Mouse (Mus musculus): Measurements from ENCODE around the gene Gng2. TPM values are rescaled to one million over a fixed set of nuclear protein-coding genes. Genes with fewer than 3 reads are reported as not detected.

Gene Gng2
- polyA plus RNA-seq, 1 experiment from 2014 or later = 54.8 TPM

GRCm38 (mm10) chr14:19974978-19975493 lies 2.4 kb downstream of the Gng2 start:
- Histone ChIP-seq H3K36me3 (no peaks in the 10 kb centered on the region), H3K4me1 (replicated peaks) (peaks cover 32% of the 10 kb centered on the region), H3K27me3 (no peaks in the 10 kb centered on the region), H3K9me3 (replicated peaks) (no peaks in the 10 kb centered on the region), H3K4me2 (peak overlapping the region; percentile 63), H3K9ac (peak overlapping the region; percentile 34; the same call in 1 of the 2 replicates), H3K4me3 (peak overlapping the region; percentile 36), H3K27ac (peak overlapping the region; percentile 61)
- ATAC-seq (replicated peaks; ENCODE audit: insufficient number of reproducible peaks, insufficient read depth, low FRiP score, low read depth) = no peak
- 25% methylated on average over 11 of the region's 11 CpGs for WGBS

- WGBS = 41% methylated on average over 5 of the region's 5 CpGs
- H3K9me3 ChIP-seq (replicated peaks) = no peaks in the 10 kb centered on the region
- H3K4me3 ChIP-seq = peak overlapping the region; percentile 36
Measured at GRCm38 (mm10) chr14:19974429-19974828, 3.0 kb downstream of the Gng2 start.

GRCm38 (mm10) chr14:19972316-19973029 lies 5.0 kb downstream of the Gng2 start:
- Histone ChIP-seq H3K4me2 (no peak overlapping the region), H3K4me1 (replicated peaks) (peaks cover 37% of the 10 kb centered on the region), H3K27me3 (no peaks in the 10 kb centered on the region), H3K9ac (no peak overlapping the region), H3K27ac (no peak overlapping the region), H3K9me3 (replicated peaks) (no peaks in the 10 kb centered on the region), H3K36me3 (no peaks in the 10 kb centered on the region), H3K4me3 (no peak overlapping the region)
- 85% methylated on average over 13 of the region's 13 CpGs for WGBS
- no peak for ATAC-seq (replicated peaks; ENCODE audit: insufficient number of reproducible peaks, insufficient read depth, low FRiP score, low read depth)

More at GRCm38 (mm10) chr14:19974429-19974828, 3.0 kb downstream of the Gng2 start:
- Histone ChIP-seq H3K36me3 (no peaks in the 10 kb centered on the region), H3K9ac (no peak overlapping the region), H3K4me1 (replicated peaks) (peaks cover 35% of the 10 kb centered on the region), H3K4me2 (peak overlapping the region; percentile 63), H3K27me3 (no peaks in the 10 kb centered on the region), H3K27ac (peak overlapping the region; percentile 61)
- no peak for ATAC-seq (replicated peaks; ENCODE audit: insufficient number of reproducible peaks, insufficient read depth, low FRiP score, low read depth)

- no peak overlapping the region for H3K9ac ChIP-seq
- no peaks in the 10 kb centered on the region for H3K9me3 ChIP-seq (replicated peaks)
- peaks cover 32% of the 10 kb centered on the region for H3K4me1 ChIP-seq (replicated peaks)
- H3K27ac ChIP-seq = no peak overlapping the region
- no peak for ATAC-seq (replicated peaks; ENCODE audit: insufficient number of reproducible peaks, insufficient read depth, low FRiP score, low read depth)
- no peak overlapping the region for H3K4me3 ChIP-seq
- 55% methylated on average over 3 of the region's 3 CpGs for WGBS
- H3K4me2 ChIP-seq = no peak overlapping the region
- no peaks in the 10 kb centered on the region for H3K36me3 ChIP-seq
- H3K27me3 ChIP-seq = no peaks in the 10 kb centered on the region
Measured at GRCm38 (mm10) chr14:19970845-19971244, 6.6 kb downstream of the Gng2 start.

GRCm38 (mm10) chr14:19970106-19970785 lies 7.2 kb downstream of the Gng2 start:
- no peaks in the 10 kb centered on the region for H3K27me3 ChIP-seq
- no peak overlapping the region for H3K27ac ChIP-seq
- no peak overlapping the region for H3K9ac ChIP-seq
- WGBS = 68% methylated on average over 6 of the region's 6 CpGs
- H3K4me1 ChIP-seq (replicated peaks) = peaks cover 29% of the 10 kb centered on the region
- ATAC-seq (replicated peaks; ENCODE audit: insufficient number of reproducible peaks, insufficient read depth, low FRiP score, low read depth) = no peak
- H3K4me3 ChIP-seq = no peak overlapping the region
- no peaks in the 10 kb centered on the region for H3K36me3 ChIP-seq
- H3K4me2 ChIP-seq = no peak overlapping the region
- no peaks in the 10 kb centered on the region for H3K9me3 ChIP-seq (replicated peaks)

- Histone ChIP-seq H3K4me3 (no peak overlapping the region), H3K4me1 (replicated peaks) (peaks cover 23% of the 10 kb centered on the region), H3K9me3 (replicated peaks) (no peaks in the 10 kb centered on the region), H3K27me3 (no peaks in the 10 kb centered on the region), H3K4me2 (no peak overlapping the region), H3K9ac (no peak overlapping the region), H3K27ac (no peak overlapping the region), H3K36me3 (no peaks in the 10 kb centered on the region)
- WGBS = 76% methylated on average over 1 of the region's 1 CpGs
- ATAC-seq (replicated peaks; ENCODE audit: insufficient number of reproducible peaks, insufficient read depth, low FRiP score, low read depth) = no peak
Measured at GRCm38 (mm10) chr14:19969566-19969965, 7.9 kb downstream of the Gng2 start.

GRCm38 (mm10) chr14:19969011-19969521 lies 8.4 kb downstream of the Gng2 start:
- ATAC-seq (replicated peaks; ENCODE audit: insufficient number of reproducible peaks, insufficient read depth, low FRiP score, low read depth) = no peak
- Histone ChIP-seq H3K9me3 (replicated peaks) (no peaks in the 10 kb centered on the region), H3K4me2 (no peak overlapping the region), H3K27me3 (no peaks in the 10 kb centered on the region), H3K4me1 (replicated peaks) (peaks cover 19% of the 10 kb centered on the region), H3K27ac (no peak overlapping the region), H3K4me3 (no peak overlapping the region), H3K36me3 (no peaks in the 10 kb centered on the region), H3K9ac (no peak overlapping the region)
- 59% methylated on average over 5 of the region's 5 CpGs for WGBS

- no peak overlapping the region for H3K9ac ChIP-seq
- H3K27me3 ChIP-seq = no peaks in the 10 kb centered on the region
- ATAC-seq (replicated peaks; ENCODE audit: insufficient number of reproducible peaks, insufficient read depth, low FRiP score, low read depth) = no peak
- 76% methylated on average over 7 of the region's 7 CpGs for WGBS
- no peak overlapping the region for H3K4me2 ChIP-seq
- H3K9me3 ChIP-seq (replicated peaks) = no peaks in the 10 kb centered on the region
- no peak overlapping the region for H3K4me3 ChIP-seq
- H3K4me1 ChIP-seq (replicated peaks) = peaks cover 19% of the 10 kb centered on the region
- no peak overlapping the region for H3K27ac ChIP-seq
- H3K36me3 ChIP-seq = no peaks in the 10 kb centered on the region
Measured at GRCm38 (mm10) chr14:19968321-19969010, 9.0 kb downstream of the Gng2 start.

- Histone ChIP-seq H3K9me3 (replicated peaks) (no peaks in the 10 kb centered on the region), H3K27ac (no peak overlapping the region), H3K9ac (no peak overlapping the region), H3K27me3 (no peaks in the 10 kb centered on the region), H3K4me1 (replicated peaks) (peaks cover 19% of the 10 kb centered on the region), H3K36me3 (no peaks in the 10 kb centered on the region), H3K4me3 (no peak overlapping the region), H3K4me2 (no peak overlapping the region)
- no peak for ATAC-seq (replicated peaks; ENCODE audit: insufficient number of reproducible peaks, insufficient read depth, low FRiP score, low read depth)
- WGBS = 61% methylated on average over 8 of the region's 8 CpGs
Measured at GRCm38 (mm10) chr14:19967482-19967881, 9.9 kb downstream of the Gng2 start.

- H3K27me3 ChIP-seq = no peaks in the 10 kb centered on the region
- no peak overlapping the region for H3K4me3 ChIP-seq
- no peaks in the 10 kb centered on the region for H3K9me3 ChIP-seq (replicated peaks)
- no peak overlapping the region for H3K27ac ChIP-seq
- no peak overlapping the region for H3K9ac ChIP-seq
- ATAC-seq (replicated peaks; ENCODE audit: insufficient number of reproducible peaks, insufficient read depth, low FRiP score, low read depth) = no peak
- WGBS = 75% methylated on average over 5 of the region's 5 CpGs
- H3K36me3 ChIP-seq = no peaks in the 10 kb centered on the region
- peaks cover 5% of the 10 kb centered on the region; the same call in 1 of the 2 replicates for H3K4me1 ChIP-seq (replicated peaks)
- H3K4me2 ChIP-seq = no peak overlapping the region
Measured at GRCm38 (mm10) chr14:19963961-19964505, 13.4 kb downstream of the Gng2 start.
